Mouse (Mus musculus) E14TG2a.4 (cell line): ENCODE data around the gene Uba6.

Experiments used
- CTCF ChIP-seq: conservative IDR thresholded peaks from 2 replicates; pipeline ENCODE4 v1.5.1; 2014; ENCODE audit warnings: low read length
- POU5F1 ChIP-seq: IDR thresholded peaks from 2 replicates; pipeline ENCODE4 v1.6.1; 2014; ENCODE audit warnings: low read length, borderline replicate concordance

GRCm38 (mm10) chr5:86098988-86099387 lies 73.6 kb downstream of the Uba6 start:
- TF ChIP-seq CTCF (no peak), POU5F1 (no peak)
